Mouse (Mus musculus) kidney, adult 2 months (tissue): Measurements from ENCODE around the gene Prkn. TPM values are rescaled to one million over a fixed set of nuclear protein-coding genes. Genes with fewer than 3 reads are reported as not detected.
"Not testable (repeated sequence)": the region's sequence is repeated elsewhere in the genome, so short reads cannot be mapped to it uniquely, and the experiment has no call there.

Experiments used
- DNase-seq: peaks from one replicate; pipeline ENCODE4 v3.0.0; 2021
- H3K27ac ChIP-seq: fragments of 200-500 bp; 2 replicates; pipeline ENCODE4 v1.5.1; 2012; ENCODE audit warnings: low read depth, low read length, control low read depth, inconsistent platforms; ENCODE audit not compliant: insufficient read depth
- H3K27me3 ChIP-seq: fragments of 200-500 bp; replicated peaks from 2 replicates; pipeline ENCODE4 v1.6.1; 2012; ENCODE audit warnings: mild to moderate bottlenecking, moderate library complexity, low read length, inconsistent platforms; ENCODE audit not compliant: control insufficient read depth, insufficient read depth
- H3K36me3 ChIP-seq: fragments of 200-500 bp; 2 replicates; pipeline ENCODE4 v1.6.1; 2012; ENCODE audit warnings: mild to moderate bottlenecking, moderate library complexity, low read length, inconsistent platforms; ENCODE audit not compliant: control insufficient read depth, insufficient read depth
- H3K4me1 ChIP-seq: fragments of 200-500 bp; 2 replicates; pipeline ENCODE4 v1.6.1; 2011; ENCODE audit warnings: low read length; ENCODE audit not compliant: control insufficient read depth, insufficient read depth
- H3K4me3 ChIP-seq: fragments of 200-500 bp; 2 replicates; pipeline ENCODE4 v1.5.1; 2011; ENCODE audit warnings: mild to moderate bottlenecking, low read depth, low read length, control low read depth; ENCODE audit not compliant: insufficient read depth
- CTCF ChIP-seq: fragments of 200-500 bp; conservative IDR thresholded peaks from 2 replicates; pipeline ENCODE4 v1.5.1; 2011; ENCODE audit warnings: low read depth, mild to moderate bottlenecking, control low read depth, low read length, moderate library complexity, mixed read lengths; ENCODE audit not compliant: insufficient read depth, insufficient read length
- POLR2A ChIP-seq: fragments of 200-500 bp; IDR thresholded peaks from one replicate; pipeline ENCODE4 v1.6.1; 2011; ENCODE audit warnings: low read depth, low read length, control low read depth
- WGBS: fragments of 180-500 bp; shearing (Covaris S2); methylation state at CpG from one replicate; pipeline ENCODE4 v1.1.7; 2018; 5-methylcytosine and 5-hydroxymethylcytosine counted together
- polyA plus RNA-seq: library from polyadenylated mRNA; depleted of rRNA; stranded (reverse); fragments of >200 nt; gene quantifications from 2 replicates; pipeline ENCODE4 v1.2.3, GENCODE M21; 2012

Prkn gene
- polyA plus RNA-seq, 1 experiment, result 6.1 TPM

- H3K4me1 ChIP-seq, result no peaks in the 10 kb centered on the region
- TF ChIP-seq CTCF (no peak), POLR2A (no peak)
- no peaks in the 10 kb centered on the region for H3K36me3 ChIP-seq
- H3K27ac ChIP-seq, result no peak overlapping the region
- no peak for DNase-seq
- H3K4me3 ChIP-seq, result no peak overlapping the region
- 49% methylated on average over 2 of the region's 2 CpGs for WGBS
- H3K27me3 ChIP-seq, result no peaks in the 10 kb centered on the region
Observed at GRCm38 (mm10) chr17:11190306-11190705, 350.1 kb downstream of the Prkn start.

- Histone ChIP-seq H3K4me1 (no peaks in the 10 kb centered on the region), H3K36me3 (no peaks in the 10 kb centered on the region), H3K27ac (no peak overlapping the region), H3K27me3 (no peaks in the 10 kb centered on the region), H3K4me3 (no peak overlapping the region)
- 56% methylated on average over 2 of the region's 2 CpGs for WGBS
- TF ChIP-seq CTCF (no peak), POLR2A (no peak)
- DNase-seq, result no peak
Observed at GRCm38 (mm10) chr17:11198134-11198533, 357.9 kb downstream of the Prkn start.

- not testable (repeated sequence) for H3K27me3 ChIP-seq, H3K4me3 ChIP-seq, H3K4me1 ChIP-seq, H3K27ac ChIP-seq, DNase-seq, H3K36me3 ChIP-seq
- WGBS, result 88% methylated on average over 4 of the region's 4 CpGs
Observed at GRCm38 (mm10) chr17:11209063-11209462, 368.9 kb downstream of the Prkn start.

- Histone ChIP-seq H3K27me3 (no peaks in the 10 kb centered on the region), H3K4me1 (no peaks in the 10 kb centered on the region), H3K36me3 (no peaks in the 10 kb centered on the region), H3K27ac (no peak overlapping the region), H3K4me3 (no peak overlapping the region)
- TF ChIP-seq CTCF (no peak), POLR2A (no peak)
- no peak for DNase-seq
- WGBS, result 87% methylated on average over 11 of the region's 11 CpGs
Observed at GRCm38 (mm10) chr17:11211006-11211405, 370.8 kb downstream of the Prkn start.

- Histone ChIP-seq H3K27ac (no peak overlapping the region), H3K4me3 (no peak overlapping the region), H3K27me3 (no peaks in the 10 kb centered on the region), H3K36me3 (no peaks in the 10 kb centered on the region), H3K4me1 (no peaks in the 10 kb centered on the region)
- TF ChIP-seq POLR2A (no peak), CTCF (no peak)
- no peak for DNase-seq
- 65% methylated on average over 4 of the region's 4 CpGs for WGBS
Observed at GRCm38 (mm10) chr17:11211591-11211990, 371.4 kb downstream of the Prkn start.

- no peak for DNase-seq
- no peak overlapping the region for H3K4me3 ChIP-seq
- H3K36me3 ChIP-seq, result no peaks in the 10 kb centered on the region
- 94% methylated on average over 3 of the region's 3 CpGs for WGBS
- H3K27ac ChIP-seq, result no peak overlapping the region
- no peak for TF ChIP-seq POLR2A
- TF ChIP-seq CTCF, result no peak
- no peaks in the 10 kb centered on the region for H3K27me3 ChIP-seq
- H3K4me1 ChIP-seq, result no peaks in the 10 kb centered on the region
Observed at GRCm38 (mm10) chr17:11213689-11214088, 373.5 kb downstream of the Prkn start.

- DNase-seq, result no peak
- WGBS, result 75% methylated on average over 4 of the region's 4 CpGs
- H3K27me3 ChIP-seq, result no peaks in the 10 kb centered on the region
- H3K36me3 ChIP-seq, result no peaks in the 10 kb centered on the region
- no peak overlapping the region for H3K27ac ChIP-seq
- TF ChIP-seq CTCF (no peak), POLR2A (no peak)
- H3K4me3 ChIP-seq, result no peak overlapping the region
- H3K4me1 ChIP-seq, result no peaks in the 10 kb centered on the region
Observed at GRCm38 (mm10) chr17:11229011-11229410, 388.8 kb downstream of the Prkn start.

GRCm38 (mm10) chr17:11229426-11229825 is 389.2 kb downstream of the Prkn start:
- DNase-seq, result no peak
- H3K4me3 ChIP-seq, result no peak overlapping the region
- no peaks in the 10 kb centered on the region for H3K27me3 ChIP-seq
- TF ChIP-seq CTCF, result no peak
- H3K27ac ChIP-seq, result no peak overlapping the region
- H3K36me3 ChIP-seq, result no peaks in the 10 kb centered on the region
- 64% methylated on average over 1 of the region's 1 CpGs for WGBS
- no peaks in the 10 kb centered on the region for H3K4me1 ChIP-seq
